Mouse (Mus musculus) liver, embryonic 11.5 days (tissue): ENCODE measurements around the gene Pisd. TPM values are rescaled to one million over a fixed set of nuclear protein-coding genes. Genes with fewer than 3 reads are reported as not detected.
A peak's percentile ranks its signal among the peaks of the same experiment; 100 is the strongest.
"Not testable (repeated sequence)": the region's sequence is repeated elsewhere in the genome, so short reads cannot be mapped to it uniquely, and the experiment has no call there.

Experiments
- ATAC-seq: fragments of 200-750 bp; cut with Nextera tagmentation; replicated peaks from 2 replicates; pipeline ENCODE4 v1.8.0; 2017; ENCODE audit warnings: moderate number of reproducible peaks, mild to moderate bottlenecking, moderate TSS enrichment, moderate library complexity; ENCODE audit not compliant: low FRiP score
- DNase-seq: peaks from one replicate; pipeline ENCODE4 v3.0.0-alpha.2; 2017; ENCODE audit warnings: low spot score
- H3K27ac ChIP-seq: fragments of 300-500 bp; sonication (generic); 2 replicates; pipeline ENCODE4 v1.5.1; 2014; ENCODE audit warnings: mild to moderate bottlenecking, low read depth, low read length, control low read depth
- H3K27me3 ChIP-seq: fragments of 300-500 bp; sonication (generic); replicated peaks from 2 replicates; pipeline ENCODE4 v1.6.1; 2014; ENCODE audit warnings: low read length, mixed read lengths; ENCODE audit not compliant: control insufficient read depth, insufficient read depth
- H3K36me3 ChIP-seq: fragments of 300-500 bp; sonication (generic); 2 replicates; pipeline ENCODE4 v1.6.1; 2014; ENCODE audit warnings: mild to moderate bottlenecking, low read length, moderate library complexity, mixed read lengths; ENCODE audit not compliant: control insufficient read depth, insufficient read depth
- H3K4me1 ChIP-seq: fragments of 300-500 bp; sonication (generic); replicated peaks from 2 replicates; pipeline ENCODE4 v1.6.1; 2014; ENCODE audit warnings: low read length, mixed read lengths; ENCODE audit not compliant: control insufficient read depth, insufficient read depth
- H3K4me2 ChIP-seq: fragments of 300-500 bp; sonication (generic); 2 replicates; pipeline ENCODE4 v1.6.1; 2014; ENCODE audit warnings: mild to moderate bottlenecking, control low read depth, moderate library complexity
- H3K4me3 ChIP-seq: fragments of 300-500 bp; sonication (generic); 2 replicates; pipeline ENCODE4 v1.5.1; 2014; ENCODE audit warnings: low read depth, low read length, control low read depth
- H3K9ac ChIP-seq: fragments of 300-500 bp; sonication (generic); 2 replicates; pipeline ENCODE4 v1.6.1; 2014; ENCODE audit warnings: low read depth, low read length, control low read depth
- H3K9me3 ChIP-seq: fragments of 300-500 bp; sonication (generic); 2 replicates; pipeline ENCODE4 v1.6.1; 2016; ENCODE audit warnings: low read length, inconsistent platforms, mixed read lengths; ENCODE audit not compliant: control insufficient read depth
- WGBS: fragments of 180-500 bp; shearing (Covaris S2); extraction: QIAGEN DNeasy Blood & Tissue Kit; methylation state at CpG from one replicate; pipeline ENCODE4 v1.1.7; 2014; 5-methylcytosine and 5-hydroxymethylcytosine counted together
- polyA plus RNA-seq: library from polyadenylated mRNA; unstranded; fragments of >200 nt; fragmentation: Nextera tagmentation; extraction: Ambion mirVana; gene quantifications from 2 replicates; pipeline ENCODE4 v1.2.1, GENCODE M21; 2014

Pisd gene
- polyA plus RNA-seq, 1 experiment from 2014 or later: 61.0 TPM

GRCm38 (mm10) chr5:32756141-32756540 is 29.3 kb downstream of the Pisd start:
- no peak for ATAC-seq
- no peak overlapping the region for H3K4me3 ChIP-seq
- no peaks in the 10 kb centered on the region for H3K9me3 ChIP-seq
- H3K36me3 ChIP-seq: peaks cover 2% of the 10 kb centered on the region; the same call in 1 of the 2 replicates
- no peak overlapping the region for H3K4me2 ChIP-seq
- no peaks in the 10 kb centered on the region for H3K27me3 ChIP-seq
- DNase-seq: no peak
- no peak overlapping the region for H3K9ac ChIP-seq
- WGBS: 92% methylated on average over 8 of the region's 8 CpGs
- no peaks in the 10 kb centered on the region for H3K4me1 ChIP-seq
- no peak overlapping the region for H3K27ac ChIP-seq

GRCm38 (mm10) chr5:32751736-32752135 is 33.7 kb downstream of the Pisd start:
- Histone ChIP-seq H3K4me1 (peaks cover 7% of the 10 kb centered on the region), H3K27me3 (no peaks in the 10 kb centered on the region), H3K9me3 (no peaks in the 10 kb centered on the region), H3K4me3 (no peak overlapping the region), H3K27ac (no peak overlapping the region), H3K9ac (no peak overlapping the region), H3K36me3 (peaks cover under 1% of the 10 kb centered on the region; the same call in 1 of the 2 replicates), H3K4me2 (no peak overlapping the region)
- WGBS: 54% methylated on average over 2 of the region's 2 CpGs
- DNase-seq (no peak), ATAC-seq (no peak)

GRCm38 (mm10) chr5:32748936-32749335 is 36.5 kb downstream of the Pisd start:
- DNase-seq: no peak
- no peak overlapping the region for H3K4me2 ChIP-seq
- WGBS: 88% methylated on average over 6 of the region's 6 CpGs
- peaks cover 20% of the 10 kb centered on the region for H3K4me1 ChIP-seq
- H3K27ac ChIP-seq: no peak overlapping the region
- H3K27me3 ChIP-seq: no peaks in the 10 kb centered on the region
- ATAC-seq: no peak
- no peak overlapping the region for H3K4me3 ChIP-seq
- H3K9me3 ChIP-seq: no peaks in the 10 kb centered on the region
- H3K36me3 ChIP-seq: no peaks in the 10 kb centered on the region
- no peak overlapping the region for H3K9ac ChIP-seq

GRCm38 (mm10) chr5:32747650-32748375 is 37.6 kb downstream of the Pisd start:
- Histone ChIP-seq H3K36me3 (no peaks in the 10 kb centered on the region), H3K9me3 (no peaks in the 10 kb centered on the region), H3K27ac (no peak overlapping the region), H3K9ac (no peak overlapping the region), H3K4me2 (no peak overlapping the region), H3K4me1 (peaks cover 21% of the 10 kb centered on the region), H3K27me3 (no peaks in the 10 kb centered on the region), H3K4me3 (no peak overlapping the region)
- ATAC-seq (no peak), DNase-seq (peak; percentile 39)
- 51% methylated on average over 6 of the region's 6 CpGs for WGBS

- Histone ChIP-seq H3K4me1 (peaks cover 21% of the 10 kb centered on the region), H3K36me3 (0 out of 2 replicates have a peak, but pooled peaks cover 2% of the 10 kb centered on the region), H3K27ac (peak overlapping the region; percentile 82), H3K9me3 (no peaks in the 10 kb centered on the region), H3K4me3 (peak overlapping the region; percentile 54), H3K4me2 (peak overlapping the region; percentile 57), H3K9ac (peak overlapping the region; percentile 51; the same call in 1 of the 2 replicates), H3K27me3 (no peaks in the 10 kb centered on the region)
- peak; percentile 67 for DNase-seq
- 8% methylated on average over 6 of the region's 10 CpGs for WGBS
- peak; percentile 82 for ATAC-seq
Measured at GRCm38 (mm10) chr5:32745705-32746655, 39.5 kb downstream of the Pisd start.

- 74% methylated on average over 9 of the region's 9 CpGs for WGBS
- no peak overlapping the region for H3K9ac ChIP-seq
- peaks cover 6% of the 10 kb centered on the region; the same call in 1 of the 2 replicates for H3K36me3 ChIP-seq
Measured at GRCm38 (mm10) chr5:32742149-32742548, 43.3 kb downstream of the Pisd start.

GRCm38 (mm10) chr5:32741377-32741776 is 44.1 kb downstream of the Pisd start:
- not testable (repeated sequence) for H3K27ac ChIP-seq, H3K9ac ChIP-seq, H3K27me3 ChIP-seq, ATAC-seq, DNase-seq, H3K4me2 ChIP-seq, H3K36me3 ChIP-seq, H3K9me3 ChIP-seq, H3K4me3 ChIP-seq
- H3K4me1 ChIP-seq: peaks cover 12% of the 10 kb centered on the region
- WGBS: 89% methylated on average over 4 of the region's 4 CpGs

More at GRCm38 (mm10) chr5:32742149-32742548, 43.3 kb downstream of the Pisd start:
- H3K4me2 ChIP-seq: no peak overlapping the region
- DNase-seq (no peak), ATAC-seq (no peak)
- no peaks in the 10 kb centered on the region for H3K9me3 ChIP-seq
- H3K4me3 ChIP-seq: no peak overlapping the region
- H3K27ac ChIP-seq: no peak overlapping the region
- H3K4me1 ChIP-seq: peaks cover 18% of the 10 kb centered on the region
- no peaks in the 10 kb centered on the region for H3K27me3 ChIP-seq

- not testable (repeated sequence) for H3K9me3 ChIP-seq, DNase-seq, H3K36me3 ChIP-seq, H3K4me1 ChIP-seq, H3K4me2 ChIP-seq, ATAC-seq, H3K9ac ChIP-seq, H3K27me3 ChIP-seq, H3K27ac ChIP-seq, H3K4me3 ChIP-seq
- 92% methylated on average over 8 of the region's 8 CpGs for WGBS
Measured at GRCm38 (mm10) chr5:32740850-32741249, 44.6 kb downstream of the Pisd start.
